Mouse (Mus musculus): ENCODE results near the gene Grap2.

Grap2 gene

DNA sequence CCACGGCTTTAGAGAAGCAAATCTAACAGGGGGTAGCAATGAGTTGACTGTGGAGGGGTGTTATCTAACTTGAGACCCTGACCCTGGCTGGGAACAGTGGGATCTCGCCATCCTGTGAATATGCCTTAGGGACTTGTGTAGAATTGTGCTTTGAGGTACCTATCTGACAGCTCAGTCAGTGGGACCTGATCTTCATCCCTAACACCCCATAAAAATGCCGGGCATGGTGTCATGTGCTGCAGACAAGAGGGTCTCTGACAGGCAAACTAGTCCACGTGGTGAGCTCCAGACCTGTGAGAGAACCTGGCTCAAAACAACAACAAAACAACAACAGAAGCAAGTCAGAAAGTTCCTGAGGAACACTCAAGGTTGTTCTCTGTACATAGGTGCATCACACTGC lies 27.4 kb downstream of the Grap2 start:
- no peak for DNase-seq (ENCODE audit: low read depth, low spot score)

DNA sequence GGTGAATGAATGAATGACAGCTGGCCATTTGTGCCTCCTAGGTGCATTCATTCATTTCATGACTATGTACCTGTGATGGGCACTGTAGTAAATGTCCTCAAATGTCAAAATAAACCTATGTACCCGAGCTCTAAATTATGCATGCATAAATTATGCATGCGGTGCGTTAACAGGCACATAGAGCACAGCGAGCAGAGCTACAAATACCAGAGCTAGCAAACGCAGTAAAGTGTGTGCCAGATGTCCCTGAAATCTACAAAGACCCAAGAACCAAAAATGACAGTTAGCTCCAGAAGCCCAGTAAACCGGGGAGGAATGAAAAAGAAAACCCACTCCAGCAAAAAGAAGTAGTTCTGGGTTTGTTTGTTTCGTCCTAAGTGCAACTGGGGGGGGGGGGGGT lies 29.1 kb downstream of the Grap2 start:
- no peak for DNase-seq (ENCODE audit: low read depth, low spot score)

DNA sequence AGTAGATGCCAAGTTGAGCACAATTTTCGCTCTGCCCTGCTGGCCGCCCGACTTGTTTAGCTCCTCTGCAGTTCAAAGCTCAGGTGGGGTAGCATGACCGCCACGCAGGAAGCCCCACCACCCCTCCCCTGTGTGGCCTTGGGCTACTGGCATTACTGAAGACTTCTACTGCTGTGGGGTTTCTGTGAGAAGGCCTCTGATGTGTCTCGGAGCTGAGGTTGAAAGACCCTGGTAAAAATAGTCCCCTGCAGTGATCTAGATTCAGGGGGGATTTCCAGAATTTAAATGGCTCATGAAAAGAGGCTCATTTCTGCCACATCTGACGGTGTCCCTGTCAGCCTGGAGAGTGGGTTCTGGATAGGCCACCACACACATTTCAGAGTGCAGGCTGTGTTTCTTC lies 30.1 kb downstream of the Grap2 start:
- no peak for DNase-seq (ENCODE audit: low read depth, low spot score)

DNA sequence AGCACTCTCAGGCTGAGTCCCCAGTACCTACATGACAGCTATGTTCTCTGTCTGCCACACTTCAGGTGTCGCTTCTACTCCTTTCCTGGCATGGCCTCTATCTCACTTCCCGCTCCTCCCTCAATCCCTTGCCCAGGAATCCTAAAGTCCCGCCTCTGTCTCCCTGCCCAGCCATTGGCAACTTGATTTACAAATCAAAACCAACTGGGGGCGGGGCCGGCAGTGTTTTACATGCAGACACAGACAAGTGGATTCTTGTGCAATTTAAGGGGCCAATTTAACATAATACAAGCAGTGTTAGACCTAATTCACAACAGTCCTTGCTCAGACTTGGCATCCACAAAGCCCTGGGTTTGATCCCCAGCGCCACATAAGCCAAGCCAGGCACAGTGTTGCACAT lies 31.6 kb downstream of the Grap2 start:
- no peak for DNase-seq (ENCODE audit: low read depth, low spot score)

DNA sequence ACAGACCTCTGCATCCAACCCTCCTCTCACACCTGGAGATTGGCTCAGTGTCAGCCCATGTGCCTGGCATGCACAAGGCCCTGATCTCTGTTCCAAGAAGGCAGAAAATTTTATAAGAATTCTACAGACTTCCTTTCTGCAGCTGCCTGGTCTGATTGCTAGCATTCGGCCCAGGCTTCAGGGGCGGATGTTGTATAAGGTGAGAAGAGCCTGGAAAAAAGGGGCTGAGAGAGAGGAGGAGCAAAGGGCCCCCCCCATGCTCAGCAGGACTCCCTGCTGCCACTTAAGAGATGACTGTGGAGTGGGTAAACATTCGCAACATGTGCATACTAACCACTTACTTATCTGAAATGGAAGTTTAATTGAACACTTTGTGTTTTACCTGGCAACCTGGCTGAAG lies 35.6 kb downstream of the Grap2 start:
- DNase-seq (ENCODE audit: low read depth, low spot score), result no peak

DNA sequence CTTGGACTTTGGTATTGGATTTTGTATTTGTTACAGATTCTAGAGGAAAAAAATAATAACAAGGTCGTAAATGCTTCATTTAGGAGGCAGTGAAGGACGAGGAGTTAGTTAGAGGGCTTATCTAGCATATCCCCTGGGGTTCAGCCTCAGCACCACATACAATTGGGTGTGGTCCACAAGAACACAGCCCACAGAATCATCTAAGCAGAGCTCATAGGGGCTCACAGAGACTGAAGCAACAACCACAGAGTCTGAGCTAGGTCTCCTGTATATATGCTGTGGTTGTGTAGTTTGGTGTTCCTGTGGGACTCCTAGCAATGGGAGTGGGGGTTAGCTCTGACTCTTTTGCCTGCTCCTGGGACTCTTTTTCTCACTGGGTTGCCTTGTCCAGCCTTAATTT lies 37.9 kb downstream of the Grap2 start:
- DNase-seq (ENCODE audit: low read depth, low spot score), result no peak

DNA sequence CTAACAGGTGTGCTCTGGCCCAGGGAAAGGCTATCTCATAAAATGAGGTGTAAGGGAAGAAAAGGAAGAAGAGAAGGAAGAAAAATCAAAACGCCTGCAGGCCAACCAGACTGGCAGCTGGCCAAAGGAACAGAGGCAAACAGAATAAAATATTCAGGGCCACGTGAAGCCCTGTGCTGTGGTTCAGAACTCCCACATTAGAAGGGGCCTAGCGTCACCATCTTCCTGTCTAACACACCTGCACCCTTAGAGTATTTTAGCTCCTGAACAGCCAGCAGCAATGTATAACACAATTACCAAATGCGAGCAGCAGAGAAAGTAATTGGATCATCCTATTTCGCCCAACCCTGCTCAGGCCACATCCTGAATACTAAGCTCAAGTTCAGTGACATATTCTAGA lies 39.1 kb downstream of the Grap2 start:
- no peak for DNase-seq (ENCODE audit: low read depth, low spot score)

DNA sequence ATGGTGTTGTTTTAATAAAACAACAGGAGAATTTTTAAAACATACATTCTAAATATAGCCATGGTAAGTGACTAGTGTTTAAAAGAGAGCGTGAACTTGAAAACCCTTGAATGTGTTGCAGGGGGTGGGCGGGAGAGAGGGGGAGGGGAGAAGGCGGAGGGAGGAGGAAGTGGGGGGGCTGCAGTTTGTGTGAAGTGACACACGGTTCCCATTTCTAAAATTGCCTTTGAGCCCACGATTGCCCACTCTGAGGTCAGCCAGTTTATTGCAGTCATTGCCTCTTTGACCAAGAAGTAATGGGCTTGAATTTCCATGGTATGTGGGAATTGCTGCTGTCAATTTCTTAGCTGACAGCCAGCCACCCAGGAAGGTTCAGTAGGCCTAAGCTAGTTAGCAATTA lies 41.5 kb downstream of the Grap2 start:
- no peak for DNase-seq (ENCODE audit: low read depth, low spot score)

DNA sequence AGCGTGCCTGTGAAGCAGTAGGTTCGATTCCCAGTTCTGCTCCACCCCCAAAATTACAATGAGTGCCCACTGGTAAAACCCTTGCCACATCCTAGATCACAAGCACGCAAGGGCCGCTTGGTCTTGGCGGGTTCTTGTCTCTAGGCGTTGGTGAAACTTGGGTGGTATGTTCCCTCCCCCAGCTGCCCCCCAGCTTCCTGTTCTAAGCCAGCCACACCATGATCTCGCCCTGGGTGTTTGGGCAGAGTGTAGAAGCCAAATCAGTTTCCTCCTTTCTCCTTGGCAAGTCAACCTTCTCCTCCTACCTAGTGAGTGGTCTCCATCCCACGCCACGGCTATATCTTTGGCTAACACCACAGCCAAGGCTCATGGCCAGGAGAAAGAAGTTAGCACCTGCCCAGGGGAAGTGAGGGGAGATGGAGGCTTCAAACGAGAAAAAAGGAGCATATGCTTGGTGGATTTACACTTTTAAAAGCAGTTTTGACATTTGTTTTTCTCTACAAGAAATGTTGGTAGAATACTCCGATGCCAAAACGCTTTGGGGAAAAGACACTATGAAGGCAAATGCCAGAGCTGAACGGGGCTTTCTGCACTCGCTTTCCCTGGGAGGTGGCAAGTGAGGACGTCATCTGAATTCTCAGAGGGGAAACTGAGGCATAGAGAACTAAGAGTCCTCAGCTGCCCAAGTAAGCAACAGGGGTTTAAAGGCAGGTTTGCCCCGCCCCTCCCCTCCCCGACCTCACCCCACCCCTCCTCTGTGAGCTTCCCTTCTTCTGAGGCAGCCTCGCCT lies 42.3 kb downstream of the Grap2 start:
- DNase-seq (ENCODE audit: low read depth, low spot score), result no peak

DNA sequence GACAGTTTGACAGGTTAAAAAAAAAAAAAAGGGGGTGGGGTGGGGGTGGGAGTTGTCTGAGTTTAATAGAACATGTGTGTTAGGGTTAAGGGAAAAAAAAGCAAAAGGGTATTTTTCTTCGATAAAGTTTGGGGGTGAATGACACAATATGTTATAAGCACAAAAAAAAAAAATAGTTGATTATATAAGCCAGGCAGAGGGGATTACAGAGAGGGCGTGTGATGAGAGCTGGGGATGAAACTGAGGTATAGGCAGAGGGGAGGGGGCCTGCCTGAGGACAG lies 42.8 kb downstream of the Grap2 start:
- DNase-seq (ENCODE audit: low read depth, low spot score), result no peak

DNA sequence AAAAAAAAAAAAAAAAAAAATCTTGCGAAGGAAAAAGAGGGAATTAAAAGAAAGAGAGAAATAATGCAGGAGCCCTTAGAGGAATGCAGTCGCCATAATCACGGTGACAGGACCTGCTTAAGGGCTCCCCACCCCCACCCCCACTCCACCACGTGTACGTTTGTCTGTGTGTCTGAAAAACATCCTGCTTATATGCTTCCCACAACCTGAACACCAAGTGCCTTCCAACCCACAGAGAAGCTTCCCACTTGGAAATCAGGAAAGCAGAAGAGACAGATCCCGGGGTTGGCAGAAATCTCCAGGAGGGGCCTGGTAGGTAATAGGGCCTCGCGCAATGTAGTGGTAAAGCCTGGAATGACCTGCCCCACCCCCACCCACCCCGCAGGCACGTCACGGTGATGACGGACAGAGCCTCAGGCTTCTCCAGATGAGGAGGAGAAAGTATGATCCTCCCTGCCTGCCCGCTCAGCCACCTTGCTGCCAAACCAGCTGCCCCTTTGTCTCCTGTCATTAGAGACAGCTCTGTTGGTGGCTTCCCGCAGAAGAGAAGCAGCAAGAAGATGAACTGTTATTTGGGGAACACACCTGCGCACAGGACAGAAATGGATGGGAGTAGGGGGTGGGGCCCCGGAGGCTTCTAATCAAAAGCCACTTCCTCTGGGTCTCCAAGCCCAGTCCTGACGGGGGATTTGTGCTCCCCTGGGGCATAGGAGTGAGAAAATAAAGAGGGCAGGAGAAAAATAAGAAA lies 43.4 kb downstream of the Grap2 start:
- no peak for DNase-seq (ENCODE audit: low read depth, low spot score)

DNA sequence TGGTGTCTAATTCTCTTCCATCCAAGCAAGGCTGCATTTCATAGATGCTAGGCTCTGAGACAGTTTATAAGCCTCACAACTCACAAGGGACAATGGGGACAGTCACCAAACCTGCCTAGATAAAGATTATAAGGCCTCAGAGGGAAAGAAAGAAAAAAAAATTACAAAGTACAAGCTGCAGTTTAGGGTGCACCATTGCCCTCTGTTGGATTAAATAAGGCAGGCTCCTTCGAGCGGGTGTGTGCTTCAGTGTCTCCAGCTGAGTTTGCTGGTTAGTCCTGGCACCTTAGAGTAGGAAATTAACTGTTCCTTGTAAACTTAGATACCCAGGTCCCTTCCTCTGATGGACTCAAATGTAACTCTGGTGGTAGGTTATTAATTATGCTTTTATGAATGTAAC lies 45.4 kb downstream of the Grap2 start:
- DNase-seq (ENCODE audit: low read depth, low spot score), result no peak

DNA sequence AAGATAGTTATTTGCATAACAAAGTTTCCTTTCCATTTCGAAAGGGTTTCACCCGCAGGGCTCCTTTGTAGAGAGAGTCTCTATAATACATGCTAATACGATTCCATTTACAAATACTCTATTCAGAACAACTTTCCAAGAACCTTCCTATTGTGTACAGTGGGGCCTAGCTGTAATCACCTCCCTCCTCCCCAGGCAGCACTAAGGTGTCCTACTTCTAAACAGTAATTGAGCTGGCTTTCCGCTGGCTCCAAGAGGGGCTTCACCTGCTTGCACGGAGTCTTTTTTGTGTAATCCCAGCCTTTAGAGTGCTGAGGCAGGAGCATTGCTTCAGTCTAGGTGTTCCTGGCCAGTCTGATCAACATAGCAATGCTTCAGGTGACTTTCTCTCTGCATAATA lies 46.8 kb downstream of the Grap2 start:
- DNase-seq (ENCODE audit: low read depth, low spot score), result no peak

DNA sequence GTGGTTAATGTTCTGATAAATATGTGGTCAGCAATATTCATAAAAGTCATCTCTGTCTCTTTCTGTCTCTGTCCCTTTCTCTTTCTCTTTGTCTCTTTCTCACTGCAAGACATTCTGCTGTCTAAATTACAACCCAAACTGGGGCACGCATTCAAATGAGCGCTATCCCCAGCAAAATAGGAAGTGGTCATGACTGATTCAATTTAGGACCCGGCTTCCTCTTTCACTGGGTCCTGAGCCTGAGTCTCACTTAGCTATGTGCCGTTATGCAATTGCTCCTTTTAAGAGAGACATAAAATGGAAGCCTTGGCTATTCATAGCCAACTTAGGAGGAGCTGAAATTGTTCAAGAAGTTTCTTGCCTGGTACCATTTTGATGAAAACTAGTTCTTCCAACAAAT lies 47.4 kb downstream of the Grap2 start:
- no peak for DNase-seq (ENCODE audit: low read depth, low spot score)

DNA sequence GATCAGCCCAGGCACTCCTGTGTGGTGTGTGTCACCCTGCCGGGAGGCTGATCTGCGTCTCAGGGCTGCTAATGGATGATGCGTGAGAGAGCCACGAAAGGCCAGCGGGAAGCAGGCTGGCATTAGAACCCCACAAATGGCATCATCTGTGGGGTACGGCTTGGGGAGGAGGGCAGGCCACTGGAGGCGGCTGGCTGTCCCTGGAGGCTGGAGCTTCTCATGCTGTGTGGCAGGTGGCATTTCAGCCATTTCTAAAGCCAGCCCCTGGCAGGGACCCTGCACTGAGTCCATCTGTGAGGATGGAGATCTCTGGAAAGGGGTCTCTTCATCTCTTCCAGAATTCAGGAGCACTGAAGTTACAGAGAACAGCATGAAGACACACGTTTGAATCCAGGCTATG lies 48.0 kb downstream of the Grap2 start:
- DNase-seq (ENCODE audit: low read depth, low spot score), result no peak

DNA sequence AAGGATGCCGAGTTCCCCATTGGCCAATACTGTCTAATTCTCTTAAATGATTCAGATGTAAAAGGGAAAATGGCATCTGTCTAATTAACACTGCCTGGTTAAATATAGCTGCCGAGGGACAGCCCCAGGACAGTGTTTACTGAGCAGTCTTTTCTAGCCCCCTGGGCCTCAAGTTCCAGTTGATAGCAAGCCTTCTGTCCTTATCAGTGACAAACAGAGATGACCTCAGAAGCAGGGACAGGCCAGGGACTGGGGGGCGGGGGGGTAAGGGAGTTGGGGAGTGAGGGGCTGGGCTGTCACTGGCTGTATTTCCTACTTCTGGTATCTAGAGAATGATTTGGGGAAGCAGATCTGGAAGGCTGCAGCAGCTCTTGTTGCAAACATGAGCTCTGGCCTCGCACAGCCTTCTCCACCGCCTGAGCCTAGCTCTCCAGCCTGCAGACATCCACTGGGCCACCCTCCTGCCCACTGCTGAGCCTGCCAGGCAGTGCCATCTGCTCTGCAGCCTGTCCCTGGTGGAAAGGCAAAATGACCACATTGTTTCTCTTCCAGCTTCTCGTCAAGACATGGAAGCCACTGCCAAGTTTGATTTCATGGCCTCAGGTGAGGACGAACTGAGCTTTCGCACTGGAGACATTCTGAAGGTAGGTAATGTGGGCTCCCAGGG lies 50.9 kb downstream of the Grap2 start:
- no peak for DNase-seq (ENCODE audit: low read depth, low spot score)

DNA sequence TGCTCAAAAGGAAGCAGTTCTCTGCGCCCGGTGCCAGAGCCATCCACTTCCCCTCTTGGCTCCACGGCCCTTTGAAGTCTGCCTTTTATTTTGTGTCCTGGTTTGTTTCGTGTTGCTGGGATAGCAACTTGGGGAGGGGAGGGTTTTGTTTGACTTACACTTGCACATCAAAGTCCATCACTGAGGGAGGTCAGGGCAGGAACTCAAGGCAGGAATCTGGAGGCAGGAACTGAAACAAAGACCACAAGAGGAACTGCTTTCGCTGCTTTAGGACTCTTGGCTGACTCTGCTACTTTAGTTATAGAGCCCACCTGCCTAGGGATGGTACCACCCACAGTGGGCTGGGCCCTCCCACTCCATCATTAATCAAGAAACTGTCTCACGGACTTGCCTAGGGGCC lies 54.1 kb downstream of the Grap2 start:
- DNase-seq (ENCODE audit: low read depth, low spot score), result no peak

DNA sequence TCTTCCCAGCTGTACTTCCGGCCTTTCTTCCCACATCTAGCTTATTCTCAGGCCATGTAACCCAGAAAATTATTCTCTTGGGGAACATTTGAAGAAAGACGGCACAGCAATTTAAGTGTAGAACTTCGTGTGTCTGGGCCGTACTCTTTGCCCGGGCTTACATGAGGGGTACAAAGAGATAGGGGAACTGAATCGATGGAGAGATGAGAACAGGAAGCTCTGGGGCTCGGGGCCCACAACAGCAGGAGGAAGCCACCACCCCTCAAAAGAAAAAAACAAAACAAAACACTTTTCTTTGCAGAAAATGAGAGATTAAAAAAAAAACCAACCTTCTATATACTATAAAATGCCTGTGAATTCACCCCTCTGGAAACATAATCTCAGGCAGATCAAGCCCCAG lies 57.8 kb downstream of the Grap2 start:
- no peak for DNase-seq (ENCODE audit: low read depth, low spot score)

DNA sequence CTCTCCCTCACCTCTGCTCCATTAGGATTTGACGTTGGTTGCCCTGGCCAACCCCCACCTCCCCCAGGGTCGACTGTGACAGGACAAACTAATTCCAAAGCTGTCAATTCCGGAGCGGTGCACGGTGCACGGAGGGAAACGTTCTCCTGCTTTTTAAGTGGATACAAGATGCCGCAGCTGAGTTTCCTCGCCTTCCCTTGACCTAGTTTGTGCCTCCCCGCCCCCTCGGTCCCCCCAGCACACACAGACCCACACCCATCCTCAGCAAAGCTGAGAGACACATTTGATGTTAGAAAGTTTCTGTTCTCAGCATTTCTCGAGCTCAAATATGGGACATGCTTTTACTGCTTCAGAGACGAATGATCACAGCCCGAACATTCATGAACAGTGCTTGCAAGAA lies 58.3 kb downstream of the Grap2 start:
- no peak for DNase-seq (ENCODE audit: low read depth, low spot score)

DNA sequence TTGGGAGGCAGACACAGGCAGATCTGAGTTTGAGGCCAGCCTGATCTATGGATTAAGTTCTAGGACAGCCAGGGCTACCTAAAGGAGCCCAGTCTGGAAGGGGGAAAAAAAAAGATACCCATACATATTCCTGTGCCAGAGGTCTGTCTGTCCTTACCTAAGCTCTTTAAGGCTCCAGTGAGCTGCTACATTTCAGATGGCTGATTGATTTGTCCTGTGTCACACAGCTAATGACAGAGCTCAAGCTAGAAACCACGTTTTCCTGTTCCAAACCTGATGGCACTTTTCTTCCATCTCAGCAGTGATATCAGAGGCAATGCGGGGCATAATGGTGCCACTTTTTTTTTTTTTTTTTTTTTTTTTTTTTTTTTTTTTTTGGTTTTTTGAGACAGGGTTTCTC lies 58.9 kb downstream of the Grap2 start:
- no peak for DNase-seq (ENCODE audit: low read depth, low spot score)

DNA sequence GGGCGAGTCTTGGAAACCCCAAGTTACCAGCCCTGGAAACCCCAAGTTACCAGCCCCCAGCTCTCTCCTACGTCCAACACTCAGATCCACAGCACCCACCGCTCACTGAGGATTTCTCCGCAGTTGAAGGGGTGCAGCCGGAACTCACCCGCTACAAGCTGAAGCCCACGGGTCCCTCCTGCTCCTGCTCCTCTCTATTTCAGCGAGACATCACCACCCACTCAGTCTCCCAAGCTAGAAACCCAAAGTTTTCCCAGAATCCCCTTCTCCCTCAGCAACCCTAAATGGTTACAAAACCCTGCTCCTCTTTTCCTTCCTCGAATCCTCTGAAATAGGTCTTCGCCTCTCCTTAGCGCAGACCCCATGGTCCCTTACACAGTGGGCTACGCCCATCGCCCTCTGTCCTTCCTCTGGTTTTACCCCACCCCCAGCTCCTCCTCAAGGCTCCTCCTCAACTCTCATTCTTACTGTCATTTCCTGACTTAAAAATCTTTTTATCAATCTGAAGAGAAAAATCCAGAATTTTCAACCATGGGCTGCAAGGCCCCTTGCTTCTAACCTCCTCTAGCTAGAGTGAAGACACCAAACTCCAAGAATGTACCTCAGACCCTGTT lies 60.0 kb downstream of the Grap2 start:
- DNase-seq (ENCODE audit: low read depth, low spot score), result no peak

DNA sequence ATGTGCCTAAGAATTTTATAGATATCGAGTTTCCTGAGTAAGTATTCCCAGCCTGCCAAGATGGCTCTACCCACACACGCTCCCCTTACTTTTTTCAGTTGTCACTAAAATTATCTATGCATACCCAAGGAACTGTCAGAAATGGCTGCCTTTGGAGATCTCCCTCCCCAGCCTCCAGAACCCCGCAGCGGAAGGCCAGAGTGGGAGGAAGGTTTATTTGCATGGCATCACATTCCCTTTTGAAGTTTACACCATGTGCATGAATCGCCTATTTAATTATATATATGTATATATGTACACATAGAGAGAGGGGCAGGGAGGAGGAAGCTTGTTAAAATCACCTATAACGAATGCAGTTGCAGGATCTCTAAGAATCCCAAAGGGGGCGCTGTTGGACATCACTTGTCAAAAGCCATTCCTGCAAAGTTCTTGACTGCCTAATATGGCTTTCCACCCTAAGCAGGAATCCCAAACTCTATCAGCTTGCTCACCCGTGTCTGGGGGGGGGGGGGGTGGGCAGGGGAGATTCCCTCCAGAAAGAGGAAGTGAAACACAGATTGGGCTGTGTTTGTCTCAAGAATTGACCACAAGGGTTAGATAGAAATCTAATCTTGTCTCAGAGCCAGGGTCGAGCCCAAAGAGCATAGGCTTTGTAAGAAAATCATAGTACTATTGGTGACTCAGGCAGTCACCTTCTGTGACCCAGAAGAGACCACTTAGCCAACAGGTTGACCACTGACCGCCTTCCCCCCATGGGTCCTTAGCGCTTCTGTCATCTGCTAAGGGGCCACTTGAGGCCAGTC lies 62.2 kb downstream of the Grap2 start:
- peak; percentile 31 for DNase-seq (ENCODE audit: low read depth, low spot score)
